Mouse (Mus musculus) retina, adult 2 months (tissue): ENCODE data around the gene Col6a4.

ENCODE experiments used
- DNase-seq: peaks from one replicate; pipeline ENCODE4 v3.0.0-alpha.2; 2012; ENCODE audit warnings: low read depth, low spot score

The Col6a4 gene

DNA sequence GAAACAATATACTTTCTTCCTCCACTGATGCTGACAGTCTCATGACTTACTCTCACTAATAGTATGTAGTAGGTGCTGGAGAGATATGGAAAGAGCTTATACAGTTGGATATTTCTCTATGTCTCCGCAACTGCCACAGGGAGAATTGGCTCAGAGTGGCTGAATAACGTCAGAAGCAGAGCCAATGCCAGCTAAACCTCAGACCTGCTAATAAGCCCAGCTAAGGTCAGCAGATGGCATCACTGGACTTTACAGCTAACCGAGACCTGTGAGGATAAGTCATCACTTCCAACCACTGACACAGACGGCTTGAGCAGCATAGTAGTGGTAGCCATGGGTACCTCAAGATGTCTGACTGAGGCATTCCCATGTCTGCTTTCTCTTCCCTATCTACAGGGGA, 22.6 kb downstream of the Col6a4 start:
- no peak for DNase-seq

DNA sequence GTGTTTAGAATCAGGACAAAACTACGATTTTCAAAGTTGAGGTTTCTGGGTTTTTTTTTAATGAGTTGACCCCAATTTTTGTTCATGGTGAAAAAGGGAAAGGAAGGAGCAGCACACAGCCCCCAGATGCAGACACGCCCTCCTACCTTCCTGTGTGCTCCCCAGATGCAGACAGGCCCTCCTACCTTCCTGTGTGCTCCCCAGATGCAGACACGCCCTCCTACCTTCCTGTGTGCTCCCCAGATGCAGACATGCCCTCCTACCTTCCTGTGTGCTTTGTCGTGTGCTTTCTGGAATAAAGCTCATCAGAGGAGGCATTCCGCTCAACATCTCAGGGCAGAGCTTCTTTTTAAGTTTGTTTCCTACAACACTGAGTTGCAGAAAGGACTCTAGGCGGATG, 24.9 kb downstream of the Col6a4 start:
- DNase-seq: no peak

DNA sequence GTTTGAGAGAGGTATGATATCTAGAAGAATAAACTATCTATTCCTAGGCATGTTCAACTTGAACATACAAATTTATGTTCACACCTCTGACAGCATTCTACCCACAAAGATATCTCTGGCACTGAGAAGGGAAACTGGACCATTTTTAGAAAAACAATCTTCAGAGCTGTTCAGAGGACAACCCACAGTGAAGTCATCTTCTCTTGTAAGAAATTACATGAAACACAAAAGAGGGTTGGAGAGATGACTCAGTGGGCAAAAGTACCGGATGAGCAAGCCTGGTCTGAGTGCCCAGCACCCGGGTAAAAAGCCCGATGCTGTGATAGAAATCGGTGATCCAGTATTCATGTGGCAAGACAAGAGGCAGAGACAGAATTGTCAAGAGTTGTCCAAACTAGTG, 43.1 kb downstream of the Col6a4 start:
- no peak for DNase-seq

DNA sequence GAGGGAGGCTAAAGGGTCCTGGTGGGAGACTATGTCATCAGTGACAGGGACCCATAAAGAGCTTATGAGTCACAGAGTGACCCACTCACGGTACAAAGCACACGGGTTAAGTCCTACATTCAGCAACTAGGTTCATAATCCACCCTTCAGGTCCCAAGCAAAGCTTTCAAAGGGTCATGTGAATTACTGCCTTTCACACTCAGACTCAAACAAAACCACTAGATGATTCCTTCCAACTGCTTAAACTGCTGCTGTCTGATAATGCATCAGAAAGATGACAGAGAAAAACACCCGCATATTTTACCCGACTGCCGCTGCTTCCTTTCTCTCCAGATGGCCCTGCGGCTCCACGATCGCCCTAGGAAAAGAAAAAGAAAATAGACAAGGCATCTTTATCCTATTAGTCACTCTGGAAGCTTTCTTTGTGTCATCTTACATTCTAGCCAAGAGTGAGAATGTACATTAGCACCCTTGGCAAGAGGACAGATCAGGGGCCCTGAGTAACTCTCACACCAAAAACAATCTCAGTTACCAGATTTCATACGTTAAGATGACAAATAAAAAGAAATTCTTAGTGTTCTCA, 52.6 kb downstream of the Col6a4 start:
- no peak for DNase-seq

DNA sequence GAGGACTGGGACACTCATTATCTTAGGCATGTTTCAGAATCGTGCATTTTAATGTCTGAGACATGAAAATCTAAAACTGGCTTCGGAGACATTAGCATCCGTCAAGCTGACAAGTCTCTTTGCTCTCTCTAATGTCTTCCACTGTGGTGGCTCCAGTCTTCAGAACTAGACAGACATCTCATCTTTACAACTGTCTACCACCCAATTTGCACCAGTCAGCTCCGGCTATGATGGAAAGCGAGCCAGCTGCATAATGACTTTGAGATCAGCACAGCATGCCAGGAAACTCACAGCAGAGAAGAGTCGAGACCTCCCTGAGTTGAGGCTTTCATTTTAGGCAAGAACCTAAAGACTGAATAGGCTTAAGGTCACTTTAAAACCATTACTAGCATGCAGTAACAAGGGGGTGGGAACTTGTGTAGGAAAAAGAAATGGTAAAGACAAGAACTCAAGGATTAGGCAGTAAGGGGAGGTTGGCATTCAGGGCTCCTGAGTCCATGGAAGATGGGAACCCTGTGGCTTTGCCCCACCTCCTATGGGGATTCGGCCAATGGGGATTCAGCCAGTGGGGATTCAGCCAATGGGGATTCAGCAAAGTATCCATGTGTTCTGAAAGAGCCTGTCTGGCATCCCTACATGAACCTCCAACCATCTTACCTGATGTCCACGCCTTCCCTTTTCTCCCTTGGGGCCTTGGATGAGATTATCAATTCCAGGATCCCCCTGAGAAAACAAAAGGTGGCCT, 56.5 kb downstream of the Col6a4 start:
- DNase-seq: no peak

GRCm38 (mm10) chr9:106039276-106039675, 57.3 kb downstream of the Col6a4 start:
- no peak for DNase-seq

DNA sequence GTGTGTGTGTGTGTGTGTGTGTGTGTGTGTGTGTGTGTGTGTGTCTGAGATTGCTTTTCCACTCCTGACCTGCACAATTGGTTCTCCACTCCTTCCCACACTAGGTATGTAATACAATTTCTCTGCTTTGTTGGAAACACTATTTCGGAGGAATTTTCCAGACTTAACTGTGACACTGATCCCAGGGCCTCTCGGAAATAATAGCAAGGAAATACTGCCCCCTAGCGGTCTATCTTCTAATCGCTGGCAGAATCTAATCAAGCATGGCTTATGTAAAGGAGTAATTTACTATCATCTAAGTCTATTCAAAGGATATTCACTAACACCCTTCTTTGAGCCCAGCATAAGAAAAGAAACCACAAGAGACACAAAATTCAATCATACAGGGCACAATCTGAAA, 57.7 kb downstream of the Col6a4 start:
- DNase-seq: peak; percentile 46

- no peak for DNase-seq
Observed at GRCm38 (mm10) chr9:106015666-106016065, 80.9 kb downstream of the Col6a4 start.

DNA sequence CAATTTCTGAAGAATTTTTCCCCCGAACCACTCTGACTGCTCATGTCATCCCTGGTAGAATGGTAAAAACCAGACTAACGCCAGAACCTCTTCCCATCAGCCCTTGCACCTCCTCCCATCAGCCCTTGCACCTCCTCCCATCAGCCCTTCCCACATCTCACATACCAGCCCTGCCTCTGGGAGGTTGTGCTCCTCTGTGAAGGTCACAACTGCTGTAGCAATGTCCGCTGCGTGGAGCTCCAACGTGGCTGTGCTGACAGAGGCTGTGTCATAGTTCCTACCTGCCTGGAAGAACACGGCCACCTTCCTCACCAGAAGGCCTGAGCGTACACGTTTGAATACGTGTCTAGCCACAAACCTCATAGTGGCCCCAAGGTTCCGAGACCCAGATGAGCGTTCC, 83.4 kb downstream of the Col6a4 start:
- no peak for DNase-seq

DNA sequence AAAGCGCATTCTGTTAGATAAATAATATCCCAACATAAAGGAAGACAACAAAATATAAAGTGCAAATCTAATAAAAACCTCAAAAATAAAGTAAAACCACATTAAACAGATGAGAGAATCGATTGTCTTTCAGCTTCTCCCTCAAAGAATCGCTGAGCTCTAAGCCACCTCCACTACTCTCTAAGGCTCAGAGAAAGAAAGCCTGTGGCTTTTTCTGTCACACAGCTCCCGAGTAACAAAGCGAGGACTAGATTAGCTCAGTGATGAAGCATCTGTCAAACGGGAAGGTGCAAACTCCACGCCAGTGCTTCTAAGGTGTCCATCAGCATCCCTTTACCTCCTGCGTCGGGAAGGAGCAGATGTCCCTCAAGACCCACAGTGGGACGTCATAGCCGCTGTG, 98.6 kb downstream of the Col6a4 start:
- DNase-seq: no peak

- DNase-seq: no peak
Observed at GRCm38 (mm10) chr9:105992425-105992824, 104.2 kb downstream of the Col6a4 start.

DNA sequence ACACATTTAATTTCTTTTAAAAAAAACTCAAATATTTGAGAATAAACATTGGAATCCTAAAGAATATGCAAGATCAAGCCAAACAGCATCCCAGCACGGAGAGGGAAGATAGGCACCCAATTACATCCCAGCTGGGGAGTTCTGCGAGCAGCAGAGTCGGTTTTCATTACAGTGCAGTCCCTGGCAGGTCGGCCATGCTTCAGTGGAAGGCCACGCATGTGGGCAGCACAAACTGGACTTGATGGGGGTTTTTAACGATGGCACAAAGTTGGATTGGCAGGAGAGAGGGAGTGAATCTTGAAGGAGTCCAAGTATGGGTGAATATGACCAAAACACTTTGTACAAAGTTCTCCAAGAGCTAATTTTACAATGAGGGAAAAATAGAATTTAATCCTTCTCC, 106.5 kb downstream of the Col6a4 start:
- no peak for DNase-seq

DNA sequence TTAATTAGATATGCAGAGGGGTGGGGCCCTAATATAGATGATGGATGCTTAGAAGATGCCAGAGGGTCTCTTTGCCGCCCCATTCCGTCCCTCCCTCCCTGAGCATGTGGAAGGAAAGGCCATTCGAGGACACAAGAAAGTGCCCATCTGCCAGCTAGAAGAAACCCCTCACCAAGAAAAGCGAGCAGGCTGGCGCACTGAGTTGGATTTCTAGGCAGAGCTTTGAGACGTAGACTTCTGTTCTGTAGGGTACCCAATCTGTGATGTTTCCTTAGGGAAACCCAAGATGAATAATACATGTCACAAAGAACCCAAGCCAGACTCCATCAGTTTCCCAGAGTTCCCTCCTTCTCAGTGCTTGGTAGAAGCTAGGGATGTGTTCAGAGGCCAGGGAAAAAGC, 107.1 kb downstream of the Col6a4 start:
- no peak for DNase-seq

DNA sequence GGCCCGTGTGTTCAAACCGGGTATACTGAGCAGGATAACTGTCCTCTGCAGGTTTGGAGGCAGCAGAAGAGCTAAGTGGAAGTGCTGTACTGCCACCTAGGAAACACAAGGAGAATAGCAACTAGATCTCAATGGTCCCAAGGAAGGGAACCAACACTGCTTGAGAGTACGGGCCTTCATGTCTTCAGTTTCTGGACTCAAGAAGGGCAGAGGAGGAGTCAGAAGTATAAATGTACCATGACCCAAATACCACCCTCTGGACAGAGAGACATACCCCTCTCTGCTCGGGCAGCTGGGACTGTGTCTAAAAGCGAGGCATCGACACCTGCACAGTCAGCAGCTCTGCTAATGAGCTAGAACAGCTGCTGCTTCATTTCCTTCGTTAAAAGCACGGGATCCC, 108.5 kb downstream of the Col6a4 start:
- peak; percentile 3 for DNase-seq

GRCm38 (mm10) chr9:105984931-105985519, 111.6 kb downstream of the Col6a4 start:
- no peak for DNase-seq

GRCm38 (mm10) chr9:105978479-105978878, 118.1 kb downstream of the Col6a4 start:
- DNase-seq: no peak

GRCm38 (mm10) chr9:105976871-105977270, 119.7 kb downstream of the Col6a4 start:
- no peak for DNase-seq

- DNase-seq: no peak
Observed at GRCm38 (mm10) chr9:105976314-105976713, 120.3 kb downstream of the Col6a4 start.

DNA sequence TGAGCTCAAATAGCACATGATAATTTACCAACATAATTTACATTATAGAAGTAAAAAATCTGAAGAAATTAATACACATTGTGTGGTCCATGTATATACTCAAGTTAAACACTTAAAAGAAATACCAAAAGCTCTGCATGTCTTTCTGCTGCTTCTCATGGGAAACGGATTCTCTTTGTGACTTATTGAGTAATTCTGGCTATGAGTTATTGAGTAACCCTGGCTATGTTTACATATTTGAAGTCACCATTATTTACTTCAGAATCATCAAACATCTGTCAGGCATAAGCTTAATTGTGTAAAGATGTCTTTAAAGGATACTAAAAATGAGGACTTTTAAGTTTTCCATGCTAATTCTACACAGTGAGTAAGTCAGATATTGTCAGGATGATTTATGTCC, 122.8 kb downstream of the Col6a4 start:
- no peak for DNase-seq

GRCm38 (mm10) chr9:105972031-105972430, 124.6 kb downstream of the Col6a4 start:
- DNase-seq: no peak

GRCm38 (mm10) chr9:105971351-105971894, 125.2 kb downstream of the Col6a4 start:
- no peak for DNase-seq

GRCm38 (mm10) chr9:105970901-105971300, 125.7 kb downstream of the Col6a4 start:
- no peak for DNase-seq

- no peak for DNase-seq
Observed at GRCm38 (mm10) chr9:105967976-105968375, 128.6 kb downstream of the Col6a4 start.
